Mouse (Mus musculus): ENCODE measurements at regions not wholly inside any gene's neighbourhood (a gene's known extent, or its start where the extent isn't known, plus 50 kb on each side); places are given as distances from the start of the nearest gene placed in this dataset.
A peak's percentile ranks its signal among the peaks of the same experiment; 100 is the strongest.

DNA sequence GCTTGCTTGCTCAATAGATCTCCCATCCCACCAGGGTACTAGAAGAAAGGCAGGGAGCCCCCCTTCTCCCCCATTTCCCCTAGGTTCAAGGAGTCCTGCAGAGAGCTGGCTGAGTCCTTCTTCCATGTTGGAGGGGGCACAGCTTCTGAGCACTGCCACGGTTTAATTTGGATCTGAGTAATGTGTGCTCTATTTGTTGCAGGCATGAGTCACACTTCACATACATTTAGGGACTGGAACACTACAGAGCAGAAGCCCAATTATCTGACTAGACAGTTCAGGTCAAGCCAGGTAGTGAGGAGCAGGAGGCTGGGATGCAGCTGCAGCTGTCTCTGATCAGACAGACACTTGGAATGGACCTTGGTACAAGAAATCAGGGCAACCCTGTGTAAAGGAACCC lies 644.1 kb upstream of the Fam19a5 start:
- DNase-seq (ENCODE audit: low spot score in 2 of 2) = no peak

DNA sequence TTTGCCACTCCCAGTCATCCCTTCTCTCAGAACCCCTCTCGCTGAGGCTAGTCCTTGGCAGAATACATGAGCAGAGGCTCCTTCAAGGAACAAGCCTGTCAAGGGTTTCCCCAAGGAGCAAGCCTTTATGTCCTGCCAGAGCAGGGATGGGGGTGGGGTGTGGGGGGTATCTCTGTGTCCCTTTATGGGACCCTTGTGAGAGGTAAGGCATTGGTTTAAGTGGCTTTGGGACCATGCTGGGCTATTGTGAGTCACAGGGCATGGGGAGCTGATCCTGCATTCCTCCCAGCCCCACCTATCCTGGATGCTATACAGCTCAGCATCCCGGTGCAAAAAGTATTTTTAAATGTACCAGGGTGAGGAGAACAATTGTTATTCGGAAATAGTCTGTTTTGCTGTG lies 641.1 kb upstream of the Fam19a5 start:
- no peak for DNase-seq (ENCODE audit: low spot score in 2 of 2)

DNA sequence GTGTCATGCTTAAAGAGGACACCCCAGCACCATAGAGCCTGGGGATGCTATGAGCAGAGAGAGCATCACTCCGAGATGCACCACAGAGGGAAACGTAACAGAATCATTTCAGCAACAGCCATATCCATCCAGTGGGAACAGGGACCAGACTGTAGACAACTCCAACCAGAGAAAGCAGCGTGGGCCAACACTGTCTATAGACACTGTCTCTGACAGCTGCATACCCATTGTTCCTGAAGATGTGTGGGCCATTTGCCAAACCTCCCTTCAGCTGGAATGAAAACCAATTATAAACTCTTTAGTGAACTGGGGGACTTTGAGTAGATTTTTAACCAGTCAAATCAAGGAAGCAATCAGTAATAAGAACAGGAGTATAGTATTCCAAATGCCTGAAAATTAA lies 630.8 kb upstream of the Fam19a5 start:
- DNase-seq (ENCODE audit: low spot score in 2 of 2) = no peak

DNA sequence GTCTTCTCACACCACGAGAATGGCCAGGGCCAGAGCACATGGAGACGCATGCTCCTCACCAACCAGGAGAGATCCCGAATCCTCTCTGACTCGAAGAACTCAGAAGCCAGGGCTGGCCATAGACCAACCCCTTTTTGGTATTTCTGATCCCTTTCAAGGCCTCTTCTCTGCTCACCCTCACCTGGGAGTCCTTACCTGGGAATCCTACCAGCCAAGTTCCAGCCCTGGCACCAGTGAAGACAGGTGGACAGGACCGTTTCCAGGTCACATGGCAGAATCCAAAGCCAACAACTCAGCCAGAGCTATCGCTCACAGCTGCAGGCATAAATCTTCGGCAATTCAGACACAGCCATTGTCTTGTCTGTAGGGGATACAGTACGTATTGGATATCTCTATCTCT lies 626.2 kb upstream of the Fam19a5 start:
- no peak for DNase-seq (ENCODE audit: low spot score in 2 of 2)

DNA sequence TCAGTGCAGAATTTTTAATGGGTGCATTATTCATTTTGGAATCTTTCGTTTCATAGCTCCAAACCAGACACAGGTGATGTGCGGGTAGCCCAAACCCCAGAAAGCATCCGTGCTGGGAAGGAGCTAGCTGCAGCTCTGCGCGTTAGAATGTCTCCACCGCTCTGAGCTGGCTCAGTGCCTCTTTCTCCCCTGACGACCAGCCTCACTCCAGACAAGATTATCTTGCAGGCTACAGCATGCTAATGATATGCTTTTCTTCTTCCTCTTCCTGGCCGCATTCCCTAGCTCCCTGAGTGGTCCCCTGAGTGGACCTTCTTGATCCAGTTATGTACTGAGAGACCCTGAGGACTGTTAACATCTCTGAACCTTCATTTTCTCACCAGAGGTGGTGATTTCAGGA lies 624.4 kb upstream of the Fam19a5 start:
- no peak for DNase-seq (ENCODE audit: low spot score in 2 of 2)

DNA sequence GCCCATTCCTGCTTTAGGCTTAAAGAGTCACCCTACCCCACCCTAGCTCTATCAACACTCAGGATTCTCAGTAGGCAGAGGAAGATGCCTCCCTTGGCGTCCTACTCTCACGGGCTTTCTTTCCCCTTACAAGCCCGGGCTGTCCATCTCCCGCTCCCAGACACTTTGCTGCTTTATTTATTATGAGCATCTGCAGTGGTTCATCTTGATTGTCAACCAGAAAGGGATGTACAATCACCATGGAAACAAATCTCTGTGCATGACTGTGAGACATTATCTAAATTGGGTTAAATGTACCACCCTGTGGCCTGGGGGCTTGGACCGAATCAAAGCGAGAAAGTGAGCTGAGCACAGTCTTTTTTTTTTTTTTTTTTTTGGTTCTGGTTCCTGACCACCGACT lies 623.9 kb upstream of the Fam19a5 start:
- DNase-seq (ENCODE audit: low spot score in 2 of 2) = no peak

DNA sequence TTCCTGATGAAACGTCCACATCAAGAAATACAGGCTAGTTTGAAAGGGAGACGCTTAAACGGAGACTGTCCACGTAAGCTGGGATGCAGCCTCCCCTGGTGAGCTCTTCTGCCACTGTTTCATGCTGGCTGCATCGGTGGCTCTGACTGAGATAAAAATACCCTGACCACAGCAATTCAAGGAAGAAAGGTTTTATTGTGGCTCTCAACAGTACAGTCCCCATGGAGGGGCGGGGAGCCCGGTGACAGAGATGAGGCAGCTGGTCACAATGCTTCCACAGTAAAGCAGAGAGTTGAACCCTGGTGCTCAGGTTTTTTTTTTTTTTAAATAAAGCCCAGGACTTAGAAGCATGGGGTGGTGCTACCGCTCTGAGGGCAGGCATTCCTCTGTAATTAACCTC lies 622.7 kb upstream of the Fam19a5 start:
- DNase-seq (ENCODE audit: low spot score in 2 of 2) = no peak

DNA sequence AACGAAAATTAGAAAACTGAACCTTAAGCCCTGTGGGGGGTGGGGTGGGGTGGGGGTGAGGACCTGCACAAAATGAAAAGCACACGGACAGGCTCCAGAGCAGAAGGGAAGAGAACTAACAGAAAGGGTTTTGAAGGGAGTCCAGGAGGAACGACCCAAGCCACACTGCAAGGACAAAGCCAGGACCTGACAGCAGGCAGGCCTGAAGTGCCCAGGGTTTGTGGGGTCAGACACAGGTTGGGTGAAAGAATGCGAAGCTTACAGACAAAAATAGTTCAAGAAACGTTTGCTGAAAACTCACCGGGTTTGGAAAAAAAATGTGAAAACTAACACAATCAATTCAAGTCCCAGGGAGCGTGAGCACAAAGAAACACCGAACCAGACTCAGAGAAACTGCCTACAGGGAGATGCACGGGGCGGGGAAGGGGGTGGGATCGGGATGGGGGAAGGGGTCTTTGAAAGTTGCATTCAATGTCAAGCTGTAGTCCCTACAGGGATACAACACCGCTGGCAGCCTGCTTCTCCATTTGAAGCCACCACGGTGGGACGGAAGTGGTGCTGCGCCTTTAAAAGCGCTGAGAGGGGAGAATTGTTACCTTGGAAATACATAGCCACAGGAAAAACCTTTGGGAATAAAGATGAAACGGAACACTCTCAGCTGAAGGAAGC lies 618.9 kb upstream of the Fam19a5 start:
- DNase-seq (ENCODE audit: low spot score in 2 of 2) = no peak

DNA sequence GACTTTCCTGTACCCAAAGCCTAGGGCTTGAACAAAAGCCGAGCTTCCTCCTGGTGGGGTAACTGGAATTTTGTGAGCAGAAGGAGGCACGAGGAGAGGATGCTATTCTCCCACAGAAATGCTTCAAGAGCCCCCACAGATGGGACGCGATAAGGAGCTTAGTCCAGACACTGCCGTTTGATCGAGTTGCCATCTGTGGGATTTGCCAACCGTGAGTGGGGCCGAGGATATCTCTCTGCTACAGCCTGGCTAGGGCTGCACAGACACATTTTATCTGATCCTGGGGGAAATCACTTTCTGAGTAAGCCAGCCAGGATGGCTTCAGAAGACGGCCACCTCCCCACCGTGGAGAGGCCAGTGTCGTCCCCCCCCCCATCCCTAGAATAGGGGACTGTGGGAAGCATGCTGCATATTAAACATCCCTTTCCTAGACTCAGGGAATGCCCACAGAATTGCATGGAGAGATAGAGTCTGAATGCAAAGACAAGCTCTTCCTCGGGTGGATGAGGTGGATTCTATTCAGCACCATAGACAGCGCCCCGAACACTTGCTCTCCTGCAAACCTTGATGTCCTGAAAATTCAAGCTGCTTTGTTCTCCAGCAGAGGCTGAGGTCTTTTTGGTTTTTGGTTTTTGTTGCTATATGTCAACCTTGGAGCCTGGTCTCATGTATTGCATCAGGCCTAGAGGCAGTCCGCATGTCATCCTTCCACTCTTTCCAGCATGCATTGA lies 611.6 kb upstream of the Fam19a5 start:
- no peak for DNase-seq (ENCODE audit: low spot score in 2 of 2)

DNA sequence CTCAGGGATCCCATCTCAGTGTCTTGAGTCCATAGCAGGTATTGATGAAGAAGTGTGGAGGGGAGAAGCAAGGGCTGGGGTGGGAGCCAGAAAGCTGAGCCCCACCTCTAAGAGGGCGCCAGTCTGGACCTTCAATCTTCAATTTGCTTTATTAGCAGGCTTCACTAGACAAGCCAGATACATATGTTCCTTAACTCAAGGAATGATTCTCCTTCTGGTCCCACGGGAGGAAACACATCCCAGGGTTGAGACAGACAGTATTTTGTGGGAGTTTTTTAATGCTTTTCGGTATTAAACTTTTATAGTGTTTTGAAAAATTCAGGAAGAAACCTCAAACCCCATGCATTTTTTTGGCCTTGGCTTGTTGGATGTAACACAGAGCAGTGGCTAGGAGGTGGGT lies 606.7 kb upstream of the Fam19a5 start:
- no peak for DNase-seq (ENCODE audit: low spot score in 2 of 2)

DNA sequence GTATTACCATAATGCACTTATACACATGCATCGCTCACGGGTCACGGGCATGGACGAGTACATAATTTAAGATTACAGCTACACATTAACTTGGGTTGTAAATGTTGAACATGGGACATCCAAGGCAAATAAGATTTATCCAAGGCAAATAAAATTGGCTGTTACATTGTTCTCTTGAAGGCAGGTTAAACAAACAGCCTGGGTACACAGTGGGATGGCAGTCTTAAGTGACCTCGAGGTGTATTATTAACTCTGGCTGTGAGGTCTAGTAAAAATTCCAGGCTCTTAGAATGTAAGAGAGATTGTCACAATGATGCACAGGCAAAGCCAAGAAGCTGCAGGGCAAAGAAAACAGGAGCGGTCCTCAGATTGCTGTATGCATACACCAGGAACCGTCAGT lies 599.6 kb upstream of the Fam19a5 start:
- no peak for DNase-seq (ENCODE audit: low spot score in 2 of 2)

DNA sequence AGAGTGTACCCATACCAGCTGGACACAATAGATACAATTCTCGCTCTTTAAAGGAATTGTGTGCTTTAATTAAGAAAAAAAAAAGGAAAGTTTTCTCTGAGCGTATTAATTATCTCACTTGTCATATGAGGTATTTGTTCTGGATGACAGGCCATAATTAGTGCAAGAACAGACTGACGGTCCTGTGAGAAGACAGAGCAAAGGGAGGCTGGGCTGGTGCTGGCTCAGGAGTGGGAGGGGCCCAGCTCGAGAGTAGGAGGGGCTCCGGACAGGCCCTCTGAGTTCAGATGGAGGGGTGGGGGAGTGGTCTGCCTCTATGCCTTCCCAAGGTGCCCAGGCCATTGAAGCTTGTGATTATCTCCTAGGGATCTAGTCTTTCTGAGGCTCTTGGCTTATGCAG lies 591.5 kb upstream of the Fam19a5 start:
- no peak for DNase-seq (ENCODE audit: low spot score in 2 of 2)

DNA sequence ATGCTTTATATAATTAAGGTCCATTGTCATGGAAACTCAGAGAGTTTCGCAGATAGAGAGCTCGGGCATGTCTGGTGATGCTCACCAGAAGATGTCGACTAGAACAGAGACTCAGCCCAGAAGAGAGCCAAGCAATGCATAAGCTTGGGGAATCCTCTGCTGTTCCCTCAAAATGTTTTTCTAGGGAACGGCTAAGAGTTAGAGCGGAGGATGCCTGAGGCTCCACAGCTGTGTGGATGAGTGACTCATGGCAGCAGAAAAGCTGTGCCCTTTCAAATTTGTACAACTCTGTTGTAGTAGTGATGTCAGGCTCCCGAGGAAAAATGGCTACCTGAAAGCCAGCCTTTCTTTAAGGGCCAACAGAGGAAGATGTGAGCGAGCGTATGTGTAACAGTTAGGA lies 586.2 kb upstream of the Fam19a5 start:
- DNase-seq (ENCODE audit: low spot score in 2 of 2) = no peak

DNA sequence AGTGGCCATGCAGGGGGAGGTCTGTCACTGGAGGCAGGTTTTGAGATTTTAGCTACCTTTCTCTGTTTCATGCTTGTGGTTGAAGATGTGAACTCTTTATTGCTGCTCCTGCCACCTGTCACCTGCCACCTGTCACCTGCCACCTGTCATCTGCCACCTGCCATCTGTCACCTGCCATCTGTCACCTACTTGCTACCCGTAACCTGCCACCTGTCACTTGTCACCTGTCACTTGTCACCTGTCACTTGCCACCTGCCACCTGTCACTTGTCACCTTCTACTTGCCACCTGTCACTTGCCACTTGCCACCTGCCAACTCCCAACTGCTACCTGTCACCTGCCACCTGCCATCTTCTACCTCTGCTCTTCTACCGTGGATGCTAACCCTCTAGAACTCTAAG lies 581.2 kb upstream of the Fam19a5 start:
- no peak for DNase-seq (ENCODE audit: low spot score in 2 of 2)

DNA sequence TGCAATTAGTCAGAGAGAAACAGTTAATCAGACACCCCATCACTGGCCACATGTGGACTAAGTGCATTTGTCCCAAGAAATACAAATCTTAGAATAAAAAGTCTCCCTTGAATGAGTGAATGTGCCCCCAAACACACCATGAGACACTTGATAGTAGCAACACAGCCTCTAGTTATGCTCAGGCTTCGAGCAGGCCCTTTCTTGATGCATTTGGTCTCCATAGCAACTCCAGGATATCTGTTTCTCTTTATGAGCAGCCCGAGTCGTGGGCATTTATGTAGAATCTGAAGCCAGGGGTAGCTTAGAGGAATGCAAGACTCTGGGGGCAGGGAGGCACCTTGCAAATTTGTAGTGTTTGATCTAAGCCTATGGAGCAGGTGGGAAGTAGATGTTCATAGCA lies 580.6 kb upstream of the Fam19a5 start:
- DNase-seq (ENCODE audit: low spot score in 2 of 2) = peak in 1 of 2 experiments; percentile 30

DNA sequence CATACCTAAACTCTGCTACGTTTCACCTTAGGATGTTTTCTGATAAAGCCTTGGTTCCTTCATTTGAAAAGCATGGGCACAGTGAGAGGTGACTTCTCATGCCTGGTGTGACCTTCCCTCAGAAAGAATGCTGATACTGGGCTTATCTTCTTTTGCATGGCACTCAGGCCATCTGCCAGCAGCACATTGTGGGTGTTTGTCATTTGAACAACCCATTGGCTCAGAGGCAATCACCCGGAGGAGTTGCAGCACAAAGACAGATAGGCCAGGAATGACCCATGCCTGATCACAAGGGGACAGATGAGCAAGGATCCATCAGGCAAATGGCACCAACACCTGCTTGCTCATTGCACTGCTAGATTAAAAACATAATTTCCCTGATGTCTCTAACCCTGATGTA lies 572.7 kb upstream of the Fam19a5 start:
- DNase-seq (ENCODE audit: low spot score in 2 of 2) = no peak

DNA sequence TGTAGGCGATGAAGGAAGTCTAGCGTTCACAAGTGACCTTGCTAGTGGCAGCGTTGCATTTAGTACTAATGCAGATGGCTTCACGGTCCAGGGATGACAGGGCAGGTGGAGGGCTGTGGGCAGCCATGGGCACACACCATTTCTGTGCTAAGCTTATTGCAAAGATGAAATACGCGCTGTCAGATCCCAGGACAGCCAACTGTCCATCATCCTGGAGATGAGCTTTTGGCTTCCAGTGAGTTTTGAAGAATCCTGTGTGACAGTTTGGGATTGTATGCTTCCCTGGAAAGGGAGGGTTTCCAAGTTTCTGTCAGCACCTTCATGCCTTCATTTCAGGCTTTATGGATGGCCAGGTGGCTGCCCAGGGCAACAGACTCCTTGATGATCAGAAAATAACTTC lies 547.9 kb upstream of the Fam19a5 start:
- DNase-seq (ENCODE audit: low spot score in 2 of 2) = no peak

DNA sequence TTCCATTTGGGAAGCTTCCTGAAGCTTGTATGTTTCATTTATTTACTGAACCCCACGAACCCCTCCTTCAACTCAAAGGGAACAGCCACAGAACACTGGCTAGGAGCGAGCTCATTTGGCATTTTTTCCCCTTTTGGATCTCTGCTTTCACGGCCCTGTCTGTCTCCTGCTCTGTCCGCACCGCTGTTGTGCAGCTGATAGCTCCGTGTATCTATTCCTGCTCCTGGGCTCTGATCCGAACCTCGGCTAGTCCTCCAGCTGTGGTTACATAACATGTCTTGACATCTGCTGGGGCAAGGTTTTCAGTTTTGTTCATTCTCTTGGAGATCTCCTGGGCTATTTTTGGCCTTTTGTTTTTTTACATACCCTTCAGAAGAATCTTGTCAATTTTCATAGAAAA lies 525.1 kb upstream of the Fam19a5 start:
- no peak for DNase-seq (ENCODE audit: low spot score in 2 of 2)

DNA sequence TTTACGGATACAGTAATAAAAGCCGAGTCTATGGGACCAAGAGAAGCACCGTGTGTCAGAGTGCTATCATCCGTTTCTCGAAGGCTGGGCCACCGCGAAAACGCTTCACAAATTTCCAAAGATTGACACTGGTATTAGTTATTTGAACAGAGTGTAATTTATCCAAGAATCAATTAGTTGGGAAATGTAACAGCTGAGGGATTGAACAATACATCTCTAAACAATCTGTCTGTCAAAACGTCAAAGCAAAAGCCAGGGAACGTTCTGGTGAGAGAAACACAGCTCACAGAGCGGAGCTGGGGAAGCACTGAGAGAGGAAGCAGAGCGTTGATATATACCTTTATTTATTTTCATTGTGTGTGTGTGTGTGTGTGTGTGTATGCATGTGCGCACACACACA lies 498.1 kb upstream of the Fam19a5 start:
- DNase-seq (ENCODE audit: low spot score in 2 of 2) = peak in 1 of 2 experiments; percentile 55

DNA sequence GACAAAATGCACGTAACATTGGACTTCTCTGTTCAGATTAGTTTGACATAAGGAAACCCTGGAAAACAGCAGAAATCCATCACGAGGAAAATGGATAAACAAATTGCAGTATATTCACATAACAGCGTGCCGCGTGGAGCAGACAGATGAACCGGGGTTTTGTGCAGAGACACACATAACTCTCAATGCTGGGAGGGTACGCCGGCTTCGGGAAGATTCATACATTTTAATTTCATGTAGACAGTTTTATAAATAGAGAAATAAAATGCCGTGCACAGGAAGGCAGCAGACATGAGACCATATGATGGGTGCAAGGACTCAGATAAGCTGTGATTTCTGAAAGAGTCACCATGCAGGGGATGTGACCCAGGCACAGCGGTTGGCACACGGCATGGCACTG lies 489.9 kb upstream of the Fam19a5 start:
- peak; percentile 21 to 60 for DNase-seq (ENCODE audit: low spot score in 2 of 2)

DNA sequence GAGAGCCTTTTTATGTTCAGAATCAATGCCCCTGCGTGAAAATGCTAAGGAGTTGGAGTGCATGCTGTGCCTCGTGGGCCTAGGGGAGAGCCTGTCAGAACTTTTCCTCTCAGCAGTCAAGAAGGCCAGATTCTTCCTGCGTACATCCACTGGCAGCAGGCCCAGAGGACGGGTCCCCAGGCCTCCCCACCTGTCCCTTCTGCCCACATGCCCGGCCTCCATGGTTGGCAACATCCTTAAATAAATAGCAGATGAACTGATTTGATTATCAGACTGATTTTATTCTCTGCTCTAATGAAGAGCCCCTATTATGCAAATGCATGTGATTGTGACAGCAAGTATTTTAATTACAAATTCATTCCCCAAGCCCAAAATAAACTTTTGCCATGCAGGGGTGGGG lies 479.2 kb upstream of the Fam19a5 start:
- no peak for DNase-seq (ENCODE audit: low spot score in 2 of 2)

DNA sequence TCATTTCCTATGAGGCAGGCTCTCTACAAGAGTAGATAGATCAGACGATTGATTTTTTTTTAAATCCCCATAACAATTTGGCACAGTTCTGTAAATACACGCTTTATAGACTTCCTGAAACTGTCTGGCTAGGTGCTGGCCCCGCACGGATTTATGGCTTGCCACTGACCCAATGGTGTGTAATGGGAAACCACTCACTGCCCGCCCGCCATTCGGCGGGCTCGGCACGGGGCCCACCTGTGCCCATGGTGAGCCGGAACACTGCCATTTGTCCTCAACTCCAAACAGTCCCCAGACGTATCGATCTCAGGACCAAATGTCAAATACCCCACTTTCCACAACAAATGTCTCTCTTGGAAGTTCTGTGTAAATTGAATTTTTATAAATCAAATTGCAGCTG lies 475.8 kb upstream of the Fam19a5 start:
- no peak for DNase-seq (ENCODE audit: low spot score in 2 of 2)

DNA sequence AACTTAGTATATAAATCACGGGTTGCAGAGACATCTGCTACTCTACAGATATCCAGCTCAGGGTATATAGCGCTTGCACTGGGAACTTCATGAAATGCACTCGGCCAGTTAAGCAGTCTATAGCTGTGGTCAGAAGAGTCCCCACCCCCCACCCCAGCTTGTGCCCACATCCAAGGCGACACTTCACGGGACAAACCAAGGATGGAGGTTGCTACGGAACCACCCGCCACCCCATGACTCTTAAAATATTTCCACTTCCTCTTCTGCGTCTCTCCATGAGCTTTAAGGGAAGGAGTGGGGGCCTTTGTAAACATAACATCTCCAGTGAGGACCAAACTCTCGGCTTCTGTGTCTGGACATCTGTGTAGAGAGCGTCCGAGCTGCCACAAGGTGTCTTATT lies 469.5 kb upstream of the Fam19a5 start:
- no peak for DNase-seq (ENCODE audit: low spot score in 2 of 2)

Measured in layer of hippocampus, adult 18-20 months (tissue).